Comparison of ENCODE assay signal across 12 mouse cellular contexts in genomic region chr2:174565891-174566290, GRCm38 (mm10).
DNase-seq lines count a peak whose midpoint lies in the region.
"Had no signal": no experiment of that assay in that cellular context is flagged by ENCODE, and none has a peak within 500 bp of the region (broad histone marks: within the 10 kb centered on the region; RNA-seq: fewer than 3 reads in every experiment).

No protein-coding gene starts in this region.

- peak; percentile 16 for DNase-seq in lung, postnatal 36 days
- DNase-seq in lung, postnatal 14 days, result no peak
- peak; percentile 23 to 47 for DNase-seq in CD8-positive naive resting alpha-beta T cell, adult 2 months (ENCODE audit: low read depth in 2 of 2, low spot score in 2 of 2)
- DNase-seq in naive thymus-derived CD4-positive, alpha-beta T cell, adult 2 months (ENCODE audit: low read depth), result peak; percentile 81
- peak; percentile 23 for DNase-seq in thymus, postnatal 0 days (ENCODE audit: low spot score)
- no peak for DNase-seq in urinary bladder, adult 2 months (ENCODE audit: low spot score)
- no peak for DNase-seq in right cerebral cortex, adult 2 months (ENCODE audit: low spot score in 2 of 2)
- no peak for DNase-seq in frontal cortex, postnatal 14 days (ENCODE audit: low spot score in 2 of 2)
- DNase-seq: cerebellum, adult 8-10 months; heart, adult 18-20 months; heart, postnatal 36 days; layer of hippocampus, postnatal 36 days had no signal

Comparison
In these comparisons a context has a peak if more than half of its experiments do, and no peak if none do; other contexts are left out.
1. DNase-seq: peak in lung, postnatal 36 days (single experiment), CD8-positive naive resting alpha-beta T cell, adult 2 months (2 of 2), naive thymus-derived CD4-positive, alpha-beta T cell, adult 2 months (single experiment) and thymus, postnatal 0 days (single experiment); none in lung, postnatal 14 days (single experiment), urinary bladder, adult 2 months (single experiment), right cerebral cortex, adult 2 months (0 of 2) and frontal cortex, postnatal 14 days (0 of 2).